Mouse (Mus musculus) spleen, adult 12 weeks (tissue): ENCODE measurements around the gene Arhgef6.

Experiments
- DNase-seq: peaks from one replicate; pipeline ENCODE4 v3.0.0; 2022; ENCODE audit warnings: low spot score

The Arhgef6 gene

DNA sequence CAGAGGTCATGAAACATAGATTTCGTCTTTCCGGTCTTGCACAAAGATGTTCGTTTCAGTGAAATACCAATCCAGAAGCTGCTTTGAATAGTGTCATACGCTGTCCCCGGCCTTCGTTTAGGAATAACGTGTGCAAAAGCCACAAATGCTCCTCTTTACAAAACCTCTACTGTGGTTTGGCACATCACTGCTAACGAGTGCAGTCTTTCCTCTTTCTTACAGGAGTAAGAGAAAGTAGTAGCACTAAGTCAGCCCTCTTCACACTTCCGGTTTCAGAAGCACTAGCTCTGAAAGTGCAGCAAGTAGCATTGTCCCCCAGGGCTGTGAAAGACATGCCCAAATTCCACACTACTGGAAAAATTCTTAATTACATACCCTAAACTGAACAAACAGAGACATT, 142.2 kb downstream of the Arhgef6 start:
- DNase-seq = no peak

DNA sequence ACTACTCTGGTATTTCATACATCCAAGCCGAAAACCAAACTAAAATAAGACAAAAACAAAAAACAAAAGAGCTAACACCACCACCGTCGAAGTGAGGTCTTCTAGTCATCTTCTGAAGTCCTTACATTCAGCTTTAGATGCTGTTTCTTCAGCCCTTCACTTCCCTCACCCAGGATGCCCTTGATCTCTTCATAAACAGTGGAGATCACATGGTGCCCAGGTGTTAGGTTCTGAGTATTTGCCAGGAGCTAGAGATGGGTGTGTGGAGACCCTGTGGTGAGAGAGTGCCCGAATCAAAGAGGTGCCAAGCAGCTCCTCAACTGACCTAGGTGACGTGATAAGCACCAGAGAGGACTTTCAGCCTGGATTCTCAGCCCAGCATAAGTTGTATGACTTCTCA, 149.2 kb downstream of the Arhgef6 start:
- DNase-seq = no peak

DNA sequence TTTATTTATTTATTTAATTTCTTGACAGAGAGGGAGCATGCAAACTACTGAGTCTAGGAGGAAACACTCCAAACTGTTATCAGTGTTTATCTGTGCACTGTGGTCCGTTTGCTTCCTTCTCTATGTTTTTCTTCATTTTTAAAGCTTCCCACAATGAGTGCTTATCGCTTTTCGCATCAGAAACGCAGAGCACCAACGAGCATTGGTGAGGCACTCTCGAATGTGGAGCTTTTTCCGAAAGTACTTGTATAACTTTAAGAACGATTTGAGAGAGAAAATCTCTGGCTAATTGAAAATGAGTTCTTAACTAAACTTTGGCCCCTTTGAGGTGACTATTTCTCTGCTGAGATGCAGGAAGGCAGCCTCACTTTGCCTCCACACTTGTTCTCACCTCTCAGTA, 151.2 kb downstream of the Arhgef6 start:
- DNase-seq = no peak

DNA sequence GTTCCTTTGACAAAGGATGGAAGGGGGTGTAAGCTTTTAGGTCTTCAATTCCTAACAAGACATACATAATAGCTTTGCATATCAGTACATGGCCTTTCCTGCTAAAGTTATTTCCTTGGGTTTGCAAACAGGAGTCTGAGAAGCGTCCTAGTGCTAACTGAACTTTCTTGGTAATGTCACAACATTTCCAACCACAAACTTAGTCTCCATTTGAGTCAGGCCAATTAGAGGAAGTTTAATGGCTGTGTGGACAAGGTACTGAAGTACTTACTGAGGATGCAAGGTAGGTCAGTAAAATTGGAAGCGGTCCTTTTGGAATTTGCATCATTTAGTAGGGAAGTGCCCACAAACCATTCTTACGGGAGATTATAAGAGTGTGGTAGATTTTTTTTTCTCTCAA, 155.2 kb downstream of the Arhgef6 start:
- DNase-seq = no peak

DNA sequence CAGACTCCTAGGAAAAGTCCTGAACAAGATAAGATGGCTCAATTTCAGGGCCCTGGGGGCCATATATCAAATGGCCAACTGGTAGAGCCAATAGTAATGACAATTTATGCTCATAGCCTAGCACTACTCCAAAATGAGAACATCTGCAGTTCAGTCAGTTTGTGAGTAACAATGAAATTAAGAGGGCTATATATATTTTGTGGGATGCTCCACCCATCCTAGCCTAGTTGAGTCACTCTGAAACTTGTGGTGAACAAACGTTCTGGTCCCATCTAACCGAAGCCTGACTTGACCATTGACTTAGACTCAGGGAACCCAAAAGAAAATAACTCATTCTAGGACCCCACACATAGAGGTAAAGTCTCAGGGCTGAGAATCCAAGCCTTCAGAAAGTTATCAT, 156.1 kb downstream of the Arhgef6 start:
- no peak for DNase-seq
